ENCODE assay signal across 16 mouse cellular contexts in the genomic region with DNA sequence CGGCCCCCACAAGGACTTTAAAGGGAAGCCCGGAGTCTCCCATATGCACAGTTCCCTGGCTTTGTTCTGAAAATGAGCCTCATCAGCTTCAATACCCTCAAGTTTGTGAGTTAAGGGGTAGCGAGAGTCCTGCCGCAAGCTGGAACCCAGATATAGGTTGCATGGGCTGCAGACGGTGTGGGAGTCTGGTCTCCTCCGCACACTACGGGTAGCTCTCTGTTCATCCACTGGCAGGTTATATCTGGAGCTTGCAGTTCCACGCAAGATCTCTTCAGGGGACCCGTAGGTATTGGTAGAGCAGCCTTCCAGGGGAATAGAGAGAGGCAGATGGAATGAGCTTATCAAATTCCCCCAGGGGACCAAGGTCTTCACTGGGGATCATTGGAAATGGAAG.
DNase-seq lines count a peak whose midpoint lies in the region; ATAC-seq and TF ChIP-seq lines count a peak whose summit lies in the region.
"Had no signal": no experiment of that assay in that cellular context is flagged by ENCODE, and none has a peak within 500 bp of the region (broad histone marks: within the 10 kb centered on the region; RNA-seq: fewer than 3 reads in every experiment).

No protein-coding gene starts in this region.

- H3K9me3 ChIP-seq in neural tube, embryonic 11.5 days (ENCODE audit: control insufficient read depth, low read length), result no peaks in the 10 kb centered on the region
- H3K9me3 ChIP-seq in forebrain, embryonic 14.5 days (replicated peaks; ENCODE audit: control insufficient read depth, low read length), result no peaks in the 10 kb centered on the region
- H3K9me3 ChIP-seq in midbrain, embryonic 12.5 days, result no peaks in the 10 kb centered on the region
- no peaks in the 10 kb centered on the region for H3K9me3 ChIP-seq in stomach, embryonic 16.5 days (replicated peaks; ENCODE audit: control insufficient read depth, low read length)
- H3K9me3 ChIP-seq in heart, embryonic 11.5 days (replicated peaks; ENCODE audit: control insufficient read depth, low read length), result no peaks in the 10 kb centered on the region
- H3K9me3 ChIP-seq: heart, embryonic 13.5 days; limb, embryonic 15.5 days had no signal

- TF ChIP-seq CTCF in lung, adult 2 months (IDR thresholded peaks at IDR 0.05; ENCODE audit: insufficient read depth, low read length), result no peak

- H3K36me3 ChIP-seq in neural tube, embryonic 11.5 days (ENCODE audit: control insufficient read depth, insufficient read depth, low read length), result no peaks in the 10 kb centered on the region
- no peaks in the 10 kb centered on the region for H3K36me3 ChIP-seq in forebrain, embryonic 14.5 days (ENCODE audit: control insufficient read depth, insufficient read depth, low read length)
- no peaks in the 10 kb centered on the region for H3K36me3 ChIP-seq in midbrain, embryonic 12.5 days
- no peaks in the 10 kb centered on the region for H3K36me3 ChIP-seq in stomach, embryonic 16.5 days (ENCODE audit: control insufficient read depth, insufficient read depth, low read length)
- no peaks in the 10 kb centered on the region for H3K36me3 ChIP-seq in heart, embryonic 11.5 days (ENCODE audit: control insufficient read depth, insufficient read depth, low read length)
- H3K36me3 ChIP-seq: G1E; heart, embryonic 13.5 days; limb, embryonic 15.5 days had no signal

- no peaks in the 10 kb centered on the region for H3K4me1 ChIP-seq in neural tube, embryonic 11.5 days (ENCODE audit: control insufficient read depth, insufficient read depth, low read length)
- peaks cover 9% of the 10 kb centered on the region; the same call in 1 of the 2 replicates for H3K4me1 ChIP-seq in forebrain, embryonic 14.5 days (ENCODE audit: control insufficient read depth, insufficient read depth, low read length)
- peaks cover 16% of the 10 kb centered on the region for H3K4me1 ChIP-seq in midbrain, embryonic 12.5 days
- H3K4me1 ChIP-seq in stomach, embryonic 16.5 days (ENCODE audit: control insufficient read depth, insufficient read depth, low read length), result peaks cover 5% of the 10 kb centered on the region; the same call in 1 of the 2 replicates
- H3K4me1 ChIP-seq in heart, embryonic 11.5 days (ENCODE audit: control insufficient read depth, insufficient read depth, low read length), result 0 out of 2 replicates have a peak, but pooled peaks cover 2% of the 10 kb centered on the region
- H3K4me1 ChIP-seq in lung, adult 2 months (ENCODE audit: control insufficient read depth, insufficient read depth, low read length), result no peaks in the 10 kb centered on the region

- TF ChIP-seq POLR2A in lung, adult 2 months (IDR thresholded peaks at IDR 0.05; ENCODE audit: borderline replicate concordance, extremely low read depth, low read depth, low read length), result no peak

- H3K4me2 ChIP-seq in neural tube, embryonic 11.5 days (ENCODE audit: low read depth), result 0 out of 2 replicates have a peak overlapping the region, but pooled peaks have one; percentile 0
- H3K4me2 ChIP-seq in forebrain, embryonic 14.5 days (ENCODE audit: low read length), result peak overlapping the region; percentile 32; the same call in 1 of the 2 replicates
- H3K4me2 ChIP-seq in midbrain, embryonic 12.5 days (replicated peaks), result 0 out of 2 replicates have a peak overlapping the region, but pooled peaks have one; percentile 23
- no peak overlapping the region for H3K4me2 ChIP-seq in stomach, embryonic 16.5 days (ENCODE audit: low read depth, low read length)
- no peak overlapping the region for H3K4me2 ChIP-seq in heart, embryonic 11.5 days
- H3K4me2 ChIP-seq: heart, embryonic 13.5 days; lung, embryonic 14.5 days had no signal

- no peak for ATAC-seq in neural tube, embryonic 11.5 days (ENCODE audit: insufficient read depth, low FRiP score, low TSS enrichment)
- peak; percentile 57 for ATAC-seq in forebrain, embryonic 14.5 days
- no peak for ATAC-seq in midbrain, embryonic 12.5 days (ENCODE audit: low FRiP score, low read depth)
- ATAC-seq in stomach, embryonic 16.5 days (ENCODE audit: insufficient read depth, low FRiP score), result no peak
- ATAC-seq in heart, embryonic 11.5 days (replicated peaks; ENCODE audit: insufficient number of reproducible peaks, low FRiP score, low TSS enrichment), result no peak

- no peak overlapping the region for H3K4me3 ChIP-seq in neural tube, embryonic 11.5 days (ENCODE audit: low read depth, low read length)
- H3K4me3 ChIP-seq in forebrain, embryonic 14.5 days (ENCODE audit: low read depth, low read length), result no peak overlapping the region
- H3K4me3 ChIP-seq in midbrain, embryonic 12.5 days, result no peak overlapping the region
- no peak overlapping the region for H3K4me3 ChIP-seq in stomach, embryonic 16.5 days (replicated peaks; ENCODE audit: low read length)
- H3K4me3 ChIP-seq in heart, embryonic 11.5 days (ENCODE audit: low read depth, low read length), result no peak overlapping the region
- no peak overlapping the region for H3K4me3 ChIP-seq in lung, adult 2 months (replicated peaks; ENCODE audit: extremely low read depth, low read depth, low read length)
- H3K4me3 ChIP-seq: heart, embryonic 13.5 days; limb, embryonic 15.5 days had no signal

- WGBS in neural tube, embryonic 11.5 days, result 60% methylated on average over 9 of the region's 9 CpGs
- 27% methylated on average over 9 of the region's 9 CpGs for WGBS in forebrain, embryonic 14.5 days
- 63% methylated on average over 9 of the region's 9 CpGs for WGBS in midbrain, embryonic 12.5 days
- 76% methylated on average over 9 of the region's 9 CpGs for WGBS in stomach, embryonic 16.5 days
- WGBS in heart, embryonic 11.5 days (ENCODE audit: insufficient replicate concordance), result 79% methylated on average over 9 of the region's 9 CpGs
- WGBS in lung, adult 2 months, result 83% methylated on average over 9 of the region's 9 CpGs

- H3K9ac ChIP-seq in neural tube, embryonic 11.5 days (ENCODE audit: low read length), result no peak overlapping the region; the same call in 1 of the 2 replicates
- peak overlapping the region; percentile 51 for H3K9ac ChIP-seq in forebrain, embryonic 14.5 days (ENCODE audit: low read length)
- peak overlapping the region; percentile 43 for H3K9ac ChIP-seq in midbrain, embryonic 12.5 days (replicated peaks)
- 0 out of 2 replicates have a peak overlapping the region, but pooled peaks have one; percentile 18 for H3K9ac ChIP-seq in stomach, embryonic 16.5 days (ENCODE audit: low read length)
- H3K9ac ChIP-seq in heart, embryonic 11.5 days (ENCODE audit: low read depth, low read length), result no peak overlapping the region
- H3K9ac ChIP-seq: heart, embryonic 13.5 days; limb, embryonic 15.5 days; lung, embryonic 14.5 days had no signal

- H3K27me3 ChIP-seq in neural tube, embryonic 11.5 days (ENCODE audit: control insufficient read depth, insufficient read depth, low read length), result no peaks in the 10 kb centered on the region
- H3K27me3 ChIP-seq in forebrain, embryonic 14.5 days (replicated peaks; ENCODE audit: control insufficient read depth, insufficient read depth, low read length), result no peaks in the 10 kb centered on the region
- no peaks in the 10 kb centered on the region for H3K27me3 ChIP-seq in midbrain, embryonic 12.5 days
- H3K27me3 ChIP-seq in stomach, embryonic 16.5 days (ENCODE audit: control insufficient read depth, insufficient read depth, low read length), result no peaks in the 10 kb centered on the region
- H3K27me3 ChIP-seq in heart, embryonic 11.5 days (ENCODE audit: control insufficient read depth, insufficient read depth, low read length), result no peaks in the 10 kb centered on the region
- H3K27me3 ChIP-seq: limb, embryonic 15.5 days had no signal

- DNase-seq in neural tube, embryonic 11.5 days (ENCODE audit: low spot score), result no peak
- no peak for DNase-seq in neural tube, embryonic 10.5 days (ENCODE audit: extremely low spot score, low spot score)
- DNase-seq in forebrain, embryonic 14.5 days (ENCODE audit: low spot score), result no peak
- DNase-seq in yolk sac, embryonic 10.5 days (ENCODE audit: low spot score), result no peak
- no peak for DNase-seq in lung, adult 2 months
- DNase-seq: adrenal gland, postnatal 25 days; gastrocnemius, postnatal 25 days; kidney, adult 8-10 months; right cerebral cortex, postnatal 25 days had no signal

- no peak overlapping the region for H3K27ac ChIP-seq in neural tube, embryonic 11.5 days (ENCODE audit: low read depth, low read length)
- peak overlapping the region; percentile 76 for H3K27ac ChIP-seq in forebrain, embryonic 14.5 days (ENCODE audit: low read depth, low read length)
- H3K27ac ChIP-seq in midbrain, embryonic 12.5 days (replicated peaks), result peak overlapping the region; percentile 52
- peak overlapping the region; percentile 12; the same call in 1 of the 2 replicates for H3K27ac ChIP-seq in stomach, embryonic 16.5 days (ENCODE audit: low read length)
- H3K27ac ChIP-seq in heart, embryonic 11.5 days (ENCODE audit: low read depth, low read length), result no peak overlapping the region
- H3K27ac ChIP-seq: heart, embryonic 13.5 days; limb, embryonic 15.5 days had no signal

Comparison
In these comparisons a context has a peak if more than half of its experiments do, and no peak if none do; other contexts are left out.
1. H3K27ac ChIP-seq: peak in forebrain, embryonic 14.5 days (single experiment), midbrain, embryonic 12.5 days (single experiment) and stomach, embryonic 16.5 days (single experiment); none in neural tube, embryonic 11.5 days (single experiment) and heart, embryonic 11.5 days (single experiment).
2. H3K4me2 ChIP-seq: peak in neural tube, embryonic 11.5 days (single experiment), forebrain, embryonic 14.5 days (single experiment) and midbrain, embryonic 12.5 days (single experiment); none in stomach, embryonic 16.5 days (single experiment) and heart, embryonic 11.5 days (single experiment).
3. H3K9ac ChIP-seq: peak in forebrain, embryonic 14.5 days (single experiment), midbrain, embryonic 12.5 days (single experiment) and stomach, embryonic 16.5 days (single experiment); none in neural tube, embryonic 11.5 days (single experiment) and heart, embryonic 11.5 days (single experiment).